Mouse (Mus musculus) B cell, adult (primary cell): Measurements from ENCODE around the gene Olfr1026. TPM values are rescaled to one million over a fixed set of nuclear protein-coding genes. Genes with fewer than 3 reads are reported as not detected.

ENCODE experiments used
- total RNA-seq: library from RNA; stranded (reverse); gene quantifications from 4 replicates; pipeline ENCODE4 v1.2.4, GENCODE M21; 2023; ENCODE audit not compliant: inconsistent age

Gene Olfr1026
- total RNA-seq, result not detected in 4 replicates

GRCm38 (mm10) chr2:85921258-85921657 is at the start of gene Olfr1026:
Gene Olfr1026, plus strand, starts transcription at chr2:85921558.

GRCm38 (mm10) chr2:85885340-85885739 is 36.0 kb upstream of the Olfr1026 start, which contains the start of gene Olfr1023:
Gene Olfr1023, plus strand, starts transcription at chr2:85885640.

GRCm38 (mm10) chr2:85904952-85905351 is 16.4 kb upstream of the Olfr1026 start, which contains the start of gene Olfr1024:
Gene Olfr1024, minus strand, starts transcription at chr2:85905052.

GRCm38 (mm10) chr2:85914893-85915292 is 6.5 kb upstream of the Olfr1026 start, which contains the start of gene Olfr1025-ps1:
Gene Olfr1025-ps1, plus strand, starts transcription at chr2:85915193.

GRCm38 (mm10) chr2:85950137-85950536 is 28.8 kb downstream of the Olfr1026 start, which contains the start of gene Olfr1028:
Gene Olfr1028, plus strand, starts transcription at chr2:85950437.

DNA sequence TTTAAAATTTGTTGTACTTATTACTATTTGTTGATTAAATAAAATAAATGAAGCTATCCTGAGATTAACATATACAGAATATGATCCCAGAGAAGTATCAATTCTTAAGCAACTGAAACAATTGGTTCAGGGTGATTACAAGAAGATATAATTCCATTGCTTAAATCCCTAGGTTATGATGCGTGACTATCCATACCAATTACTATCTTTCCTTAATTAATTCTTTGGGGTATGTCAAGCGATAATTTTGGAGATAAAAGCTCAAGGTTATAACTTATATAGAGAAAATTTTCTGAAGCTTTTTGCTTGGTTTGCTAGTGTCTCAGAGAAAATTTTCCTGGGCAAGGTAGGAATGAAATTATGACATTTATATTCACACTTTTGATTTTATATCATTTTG is 52.2 kb downstream of the Olfr1026 start, which contains the start of gene Olfr1029:
TSS of gene Olfr1029 (plus strand) at position 301 of the 400 bp plus-strand sequence.

Other genes with a start within 250 kb of the Olfr1026 start
- gene Olfr1006, start 242.8 kb upstream of the Olfr1026 start, total RNA-seq, result not detected in 4 replicates
- gene Olfr1008, start 232.1 kb upstream of the Olfr1026 start, total RNA-seq, result not detected in 4 replicates
- not detected in 4 replicates for gene Olfr1009, start 206.1 kb upstream of the Olfr1026 start, total RNA-seq
- gene Olfr1012, start 158.8 kb upstream of the Olfr1026 start, total RNA-seq, result not detected in 4 replicates
- gene Olfr1013, start 154.5 kb upstream of the Olfr1026 start, total RNA-seq, result not detected in 4 replicates
- gene Olfr1014, start 148.8 kb upstream of the Olfr1026 start, total RNA-seq, result not detected in 4 replicates
- gene Olfr1015, start 139.5 kb upstream of the Olfr1026 start, total RNA-seq, result not detected in 4 replicates
- gene Olfr1016, start 119.0 kb upstream of the Olfr1026 start, total RNA-seq, result not detected in 4 replicates
- gene Olfr1018, start 103.1 kb upstream of the Olfr1026 start, total RNA-seq, result not detected in 4 replicates
- not detected in 4 replicates for gene Olfr1019, start 76.1 kb upstream of the Olfr1026 start, total RNA-seq
- gene Olfr1020, start 74.5 kb upstream of the Olfr1026 start, total RNA-seq, result not detected in 4 replicates
- not detected in 4 replicates for gene Olfr1022, start 53.0 kb upstream of the Olfr1026 start, total RNA-seq
- not detected in 4 replicates for gene Olfr1023, start 35.9 kb upstream of the Olfr1026 start, total RNA-seq
- gene Olfr1024, start 16.5 kb upstream of the Olfr1026 start, total RNA-seq, result not detected in 4 replicates
- not detected in 4 replicates for gene Olfr1025-ps1, start 6.4 kb upstream of the Olfr1026 start, total RNA-seq
- gene Olfr1028, start 28.9 kb downstream of the Olfr1026 start, total RNA-seq, result not detected in 4 replicates
- gene Olfr1029, start 52.3 kb downstream of the Olfr1026 start, total RNA-seq, result 0.12 TPM in 1 of 4 replicates, not detected in the others
- gene Olfr1030, start 57.7 kb downstream of the Olfr1026 start, total RNA-seq, result not detected in 4 replicates
- gene Olfr1031, start 68.7 kb downstream of the Olfr1026 start, total RNA-seq, result not detected in 4 replicates
- gene Olfr1032, start 84.0 kb downstream of the Olfr1026 start, total RNA-seq, result not detected in 4 replicates
- gene Olfr1033, start 99.1 kb downstream of the Olfr1026 start, total RNA-seq, result not detected in 4 replicates
- gene Olfr1034, start 124.3 kb downstream of the Olfr1026 start, total RNA-seq, result not detected in 4 replicates
- not detected in 4 replicates for gene Olfr1036, start 152.4 kb downstream of the Olfr1026 start, total RNA-seq
- not detected in 4 replicates for gene Olfr1037, start 165.8 kb downstream of the Olfr1026 start, total RNA-seq
- gene Olfr1039, start 214.4 kb downstream of the Olfr1026 start, total RNA-seq, result not detected in 4 replicates
- not detected in 4 replicates for gene Olfr1040, start 225.2 kb downstream of the Olfr1026 start, total RNA-seq
- not detected in 4 replicates for gene Olfr1042, start 240.3 kb downstream of the Olfr1026 start, total RNA-seq
- not detected in 4 replicates for gene Olfr1043, start 246.0 kb downstream of the Olfr1026 start, total RNA-seq